8 mouse cellular contexts compared by ENCODE assay signal in the genomic region with DNA sequence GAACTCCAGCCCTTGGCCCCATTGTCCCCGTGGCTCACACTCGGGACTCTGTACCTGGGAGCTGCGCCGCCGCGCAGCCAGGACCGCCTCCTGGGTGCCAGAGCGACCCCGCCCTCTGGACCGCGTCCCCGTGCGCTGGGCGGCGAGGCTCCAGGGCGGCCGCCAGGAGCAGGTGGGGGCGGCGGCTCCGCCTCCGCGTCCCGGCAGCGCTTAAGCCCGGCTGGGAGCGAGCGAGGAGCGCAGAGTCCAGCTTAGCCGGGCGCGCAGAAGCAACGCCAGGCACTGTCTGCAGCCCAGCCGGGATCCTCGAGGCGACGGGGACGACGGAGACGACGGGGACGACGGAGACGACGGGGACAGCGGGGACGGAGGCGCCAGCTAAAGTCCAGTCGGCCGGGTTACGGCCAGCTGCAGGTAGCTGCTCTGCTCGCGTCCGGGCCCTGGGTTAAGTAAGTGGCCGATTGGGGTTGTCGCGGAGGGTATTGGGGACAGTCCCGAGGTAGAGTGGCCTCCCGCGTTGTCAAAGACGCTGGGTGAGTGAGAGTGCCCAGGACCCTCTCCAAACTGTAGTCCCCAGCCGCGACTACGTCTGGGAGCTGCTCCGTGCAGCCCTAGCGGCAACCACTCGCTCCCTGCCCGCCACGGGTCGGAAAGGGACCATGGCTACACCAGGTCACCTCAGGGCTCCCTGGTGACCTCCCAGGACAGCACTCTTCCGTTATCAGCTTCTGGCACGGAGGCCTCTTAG. TPM values are rescaled to one million over a fixed set of nuclear protein-coding genes. Genes with fewer than 3 reads are reported as not detected.
A peak's percentile ranks its signal among the peaks of the same experiment; 100 is the strongest.
DNase-seq lines count a peak whose midpoint lies in the region; ATAC-seq lines count a peak whose summit lies in the region.

A gene (plus strand): TSS at position 157 of the 748 bp plus-strand sequence.

- DNase-seq in left cerebral cortex, adult 18-20 months (ENCODE audit: low spot score in 2 of 2): peak; percentile 57 to 73
- no peak for DNase-seq in left cerebral cortex, adult 11 months (ENCODE audit: low spot score)
- DNase-seq in urinary bladder, adult 2 months (ENCODE audit: low spot score): peak; percentile 60

- H3K27ac ChIP-seq in embryonic facial prominence, embryonic 12.5 days: no peak within 1 kb of the TSS
- H3K27ac ChIP-seq in heart, embryonic 12.5 days (ENCODE audit: poor library complexity, severe bottlenecking): peak within 1 kb of the TSS; percentile 49
- no peak within 1 kb of the TSS for H3K27ac ChIP-seq in kidney, embryonic 16.5 days (ENCODE audit: low read length)
- H3K27ac ChIP-seq in liver, embryonic 12.5 days: no peak within 1 kb of the TSS
- H3K27ac ChIP-seq in neural tube, embryonic 12.5 days: no peak within 1 kb of the TSS

- peak; percentile 74 for ATAC-seq in embryonic facial prominence, embryonic 12.5 days (ENCODE audit: insufficient number of reproducible peaks, insufficient read depth, low FRiP score, low TSS enrichment)
- peak; percentile 82 for ATAC-seq in heart, embryonic 12.5 days (ENCODE audit: insufficient number of reproducible peaks, low FRiP score)
- ATAC-seq in kidney, embryonic 16.5 days (ENCODE audit: low FRiP score, low TSS enrichment): peak; percentile 94
- peak; percentile 74 for ATAC-seq in liver, embryonic 12.5 days
- ATAC-seq in neural tube, embryonic 12.5 days (ENCODE audit: low FRiP score, low read depth): peak; percentile 77

- peak within 1 kb of the TSS; percentile 52 for H3K4me3 ChIP-seq in embryonic facial prominence, embryonic 12.5 days
- peak within 1 kb of the TSS; percentile 67 for H3K4me3 ChIP-seq in heart, embryonic 12.5 days
- H3K4me3 ChIP-seq in kidney, embryonic 16.5 days (ENCODE audit: low read length): peak within 1 kb of the TSS; percentile 57
- peak within 1 kb of the TSS; percentile 45 for H3K4me3 ChIP-seq in liver, embryonic 12.5 days
- H3K4me3 ChIP-seq in neural tube, embryonic 12.5 days: peak within 1 kb of the TSS; percentile 53

- no peaks in the 10 kb centered on the region for H3K36me3 ChIP-seq in embryonic facial prominence, embryonic 12.5 days
- no peaks in the 10 kb centered on the region for H3K36me3 ChIP-seq in heart, embryonic 12.5 days
- H3K36me3 ChIP-seq in kidney, embryonic 16.5 days (ENCODE audit: insufficient read depth, low read length): no peaks in the 10 kb centered on the region
- no peaks in the 10 kb centered on the region for H3K36me3 ChIP-seq in liver, embryonic 12.5 days
- H3K36me3 ChIP-seq in neural tube, embryonic 12.5 days: no peaks in the 10 kb centered on the region

- WGBS in embryonic facial prominence, embryonic 12.5 days: 1% methylated on average over 71 of the region's 71 CpGs
- WGBS in heart, embryonic 12.5 days: under 1% methylated on average over 69 of the region's 71 CpGs
- WGBS in kidney, embryonic 16.5 days: under 1% methylated on average over 70 of the region's 71 CpGs
- under 1% methylated on average over 71 of the region's 71 CpGs for WGBS in liver, embryonic 12.5 days (ENCODE audit: insufficient replicate concordance)
- WGBS in neural tube, embryonic 12.5 days: under 1% methylated on average over 70 of the region's 71 CpGs

- peaks cover 15% of the 10 kb centered on the region; the same call in 1 of the 2 replicates for H3K4me1 ChIP-seq in embryonic facial prominence, embryonic 12.5 days
- H3K4me1 ChIP-seq in heart, embryonic 12.5 days (replicated peaks): peaks cover 42% of the 10 kb centered on the region
- H3K4me1 ChIP-seq in kidney, embryonic 16.5 days (ENCODE audit: insufficient read depth, low read length): peaks cover 12% of the 10 kb centered on the region
- peaks cover 9% of the 10 kb centered on the region for H3K4me1 ChIP-seq in liver, embryonic 12.5 days
- peaks cover 8% of the 10 kb centered on the region; the same call in 1 of the 2 replicates for H3K4me1 ChIP-seq in neural tube, embryonic 12.5 days

- H3K9me3 ChIP-seq in embryonic facial prominence, embryonic 12.5 days: no peaks in the 10 kb centered on the region
- no peaks in the 10 kb centered on the region for H3K9me3 ChIP-seq in heart, embryonic 12.5 days (replicated peaks)
- no peaks in the 10 kb centered on the region for H3K9me3 ChIP-seq in kidney, embryonic 16.5 days (ENCODE audit: low read length)
- H3K9me3 ChIP-seq in liver, embryonic 12.5 days (replicated peaks): no peaks in the 10 kb centered on the region
- H3K9me3 ChIP-seq in neural tube, embryonic 12.5 days: no peaks in the 10 kb centered on the region

- peak within 1 kb of the TSS; percentile 60 for H3K9ac ChIP-seq in embryonic facial prominence, embryonic 12.5 days
- peak within 1 kb of the TSS; percentile 74 for H3K9ac ChIP-seq in heart, embryonic 12.5 days
- peak within 1 kb of the TSS; percentile 65 for H3K9ac ChIP-seq in kidney, embryonic 16.5 days (replicated peaks; ENCODE audit: low read length)
- H3K9ac ChIP-seq in liver, embryonic 12.5 days: no peak within 1 kb of the TSS
- peak within 1 kb of the TSS; percentile 63 for H3K9ac ChIP-seq in neural tube, embryonic 12.5 days

- peaks cover 32% of the 10 kb centered on the region for H3K27me3 ChIP-seq in embryonic facial prominence, embryonic 12.5 days
- H3K27me3 ChIP-seq in heart, embryonic 12.5 days (replicated peaks): peaks cover 11% of the 10 kb centered on the region
- peaks cover 30% of the 10 kb centered on the region for H3K27me3 ChIP-seq in kidney, embryonic 16.5 days (ENCODE audit: insufficient read depth, low read length)
- H3K27me3 ChIP-seq in liver, embryonic 12.5 days (replicated peaks): peaks cover 59% of the 10 kb centered on the region
- H3K27me3 ChIP-seq in neural tube, embryonic 12.5 days (replicated peaks): peaks cover 26% of the 10 kb centered on the region

- peak within 1 kb of the TSS; percentile 96 for H3K4me2 ChIP-seq in embryonic facial prominence, embryonic 12.5 days (replicated peaks)
- H3K4me2 ChIP-seq in heart, embryonic 12.5 days: peak within 1 kb of the TSS; percentile 91
- peak within 1 kb of the TSS; percentile 92 for H3K4me2 ChIP-seq in kidney, embryonic 16.5 days (replicated peaks; ENCODE audit: low read depth, low read length)
- peak within 1 kb of the TSS; percentile 66 for H3K4me2 ChIP-seq in liver, embryonic 12.5 days
- peak within 1 kb of the TSS; percentile 96 for H3K4me2 ChIP-seq in neural tube, embryonic 12.5 days (replicated peaks)

RNA-seq across cellular contexts. Expression of the gene that starts here (rescaled TPM):
- total RNA-seq in left cerebral cortex, adult 18-20 months (2021): 10 to 100 TPM; 73.0 to 85.6 TPM
- polyA plus RNA-seq in embryonic facial prominence, embryonic 12.5 days (2016; fragmentation: Nextera tagmentation; extraction: Ambion mirVana): 1.4 and 2.2 TPM in 2 replicates
- 4.8 and 4.9 TPM in 2 replicates for polyA plus RNA-seq in heart, embryonic 12.5 days (2016; fragmentation: Nextera tagmentation; extraction: Ambion mirVana)
- 3.1 and 3.2 TPM in 2 replicates for polyA plus RNA-seq in kidney, embryonic 16.5 days (2015; fragmentation: Nextera tagmentation; extraction: Ambion mirVana)
- polyA plus RNA-seq in liver, embryonic 12.5 days (2016; fragmentation: Nextera tagmentation; extraction: Ambion mirVana): 0.14 and 0.15 TPM in 2 replicates
- polyA plus RNA-seq in neural tube, embryonic 12.5 days (2016; fragmentation: Nextera tagmentation; extraction: Ambion mirVana): 1.4 and 2.1 TPM in 2 replicates
- 0.95 and 1.7 TPM in 2 replicates for polyA plus RNA-seq in urinary bladder, adult 2 months (2012; rRNA removed)

Comparison
In these comparisons a context has a peak if more than half of its experiments do, and no peak if none do; other contexts are left out.
1. Peak in ATAC-seq, H3K4me3 ChIP-seq and H3K4me2 ChIP-seq in liver, embryonic 12.5 days; RNA of the gene not detected or under 1 TPM.